In genomic region chr2:79638924-79639323, GRCm38 (mm10) we compare ENCODE assay signal across 11 mouse cellular contexts. TPM values are rescaled to one million over a fixed set of nuclear protein-coding genes. Genes with fewer than 3 reads are reported as not detected.
DNase-seq lines count a peak whose midpoint lies in the region; ATAC-seq and TF ChIP-seq lines count a peak whose summit lies in the region.
"Had no signal": no experiment of that assay in that cellular context is flagged by ENCODE, and none has a peak within 500 bp of the region (broad histone marks: within the 10 kb centered on the region; RNA-seq: fewer than 3 reads in every experiment).

No protein-coding gene starts in this region.

- no peak overlapping the region for H3K9ac ChIP-seq in forebrain, embryonic 14.5 days (ENCODE audit: low read length)
- no peak overlapping the region for H3K9ac ChIP-seq in forebrain, embryonic 12.5 days
- H3K9ac ChIP-seq in limb, embryonic 13.5 days: no peak overlapping the region

- no peak for ATAC-seq in forebrain, embryonic 14.5 days
- no peak for ATAC-seq in forebrain, embryonic 12.5 days (ENCODE audit: low FRiP score)
- ATAC-seq in limb, embryonic 13.5 days (ENCODE audit: low FRiP score, low read depth): no peak

- no peaks in the 10 kb centered on the region; the same call in 1 of the 2 replicates for H3K4me1 ChIP-seq in forebrain, embryonic 14.5 days (ENCODE audit: control insufficient read depth, insufficient read depth, low read length)
- H3K4me1 ChIP-seq in forebrain, embryonic 12.5 days: peaks cover 12% of the 10 kb centered on the region
- peaks cover 14% of the 10 kb centered on the region for H3K4me1 ChIP-seq in kidney, adult 2 months (ENCODE audit: control insufficient read depth, insufficient read depth, low read length)
- H3K4me1 ChIP-seq in brown adipose tissue, adult 24 weeks (ENCODE audit: control insufficient read depth, insufficient read depth, insufficient read length, low read length): peaks cover 9% of the 10 kb centered on the region; the same call in 1 of the 2 replicates
- peaks cover 21% of the 10 kb centered on the region for H3K4me1 ChIP-seq in limb, embryonic 13.5 days

- intact Hi-C loops in gastrocnemius, postnatal 14 days (cut with DNase I; ENCODE audit: low total_unique reads): no loop called here

- TF ChIP-seq POLR2A in kidney, adult 2 months (IDR thresholded peaks at IDR 0.05; ENCODE audit: low read depth, low read length): no peak

- H3K27me3 ChIP-seq in forebrain, embryonic 14.5 days (replicated peaks; ENCODE audit: control insufficient read depth, insufficient read depth, low read length): no peaks in the 10 kb centered on the region
- no peaks in the 10 kb centered on the region for H3K27me3 ChIP-seq in forebrain, embryonic 12.5 days
- no peaks in the 10 kb centered on the region for H3K27me3 ChIP-seq in kidney, adult 2 months (replicated peaks; ENCODE audit: control insufficient read depth, insufficient read depth, low read length)
- H3K27me3 ChIP-seq in limb, embryonic 13.5 days: no peaks in the 10 kb centered on the region
- H3K27me3 ChIP-seq: megakaryocyte, embryonic 14.5 days had no signal

- H3K27ac ChIP-seq in forebrain, embryonic 14.5 days (ENCODE audit: low read depth, low read length): no peak overlapping the region
- H3K27ac ChIP-seq in forebrain, embryonic 12.5 days: no peak overlapping the region
- H3K27ac ChIP-seq in kidney, adult 2 months (ENCODE audit: insufficient read depth, low read depth, low read length): peak overlapping the region; percentile 76
- H3K27ac ChIP-seq in brown adipose tissue, adult 24 weeks (replicated peaks; ENCODE audit: low read depth, low read length): peak overlapping the region; percentile 46; the same call in 1 of the 2 replicates
- no peak overlapping the region for H3K27ac ChIP-seq in limb, embryonic 13.5 days

- TF ChIP-seq CTCF in kidney, adult 2 months (conservative IDR thresholded peaks at IDR 0.05; ENCODE audit: insufficient read depth, insufficient read length, low read depth, low read length): no peak

- peaks cover 11% of the 10 kb centered on the region for H3K36me3 ChIP-seq in forebrain, embryonic 14.5 days (ENCODE audit: control insufficient read depth, insufficient read depth, low read length)
- H3K36me3 ChIP-seq in forebrain, embryonic 12.5 days (replicated peaks): 0 out of 2 replicates have a peak, but pooled peaks cover 3% of the 10 kb centered on the region
- H3K36me3 ChIP-seq in kidney, adult 2 months (ENCODE audit: control insufficient read depth, insufficient read depth, low read length): peaks cover 20% of the 10 kb centered on the region
- peaks cover 27% of the 10 kb centered on the region for H3K36me3 ChIP-seq in limb, embryonic 13.5 days

- peak overlapping the region; percentile 3; the same call in 1 of the 2 replicates for H3K4me2 ChIP-seq in forebrain, embryonic 14.5 days (ENCODE audit: low read length)
- no peak overlapping the region for H3K4me2 ChIP-seq in forebrain, embryonic 12.5 days
- H3K4me2 ChIP-seq in limb, embryonic 13.5 days (replicated peaks): peak overlapping the region; percentile 45

- no peak overlapping the region for H3K4me3 ChIP-seq in forebrain, embryonic 14.5 days (ENCODE audit: low read depth, low read length)
- H3K4me3 ChIP-seq in forebrain, embryonic 12.5 days (replicated peaks): no peak overlapping the region
- peak overlapping the region; percentile 26 for H3K4me3 ChIP-seq in kidney, adult 2 months (ENCODE audit: insufficient read depth, low read depth, low read length)
- peak overlapping the region; percentile 1; the same call in 1 of the 2 replicates for H3K4me3 ChIP-seq in brown adipose tissue, adult 24 weeks (ENCODE audit: insufficient read depth, low read depth, low read length)
- H3K4me3 ChIP-seq in limb, embryonic 13.5 days: peak overlapping the region; percentile 20
- H3K4me3 ChIP-seq: megakaryocyte, embryonic 14.5 days had no signal

- DNase-seq in forebrain, embryonic 14.5 days (ENCODE audit: low spot score): no peak
- peak; percentile 60 for DNase-seq in kidney, adult 2 months
- DNase-seq in kidney, adult 18-20 months: no peak
- DNase-seq in gastrocnemius, postnatal 14 days: no peak
- no peak for DNase-seq in gastrocnemius, adult 18-20 months (ENCODE audit: low spot score)
- DNase-seq: adrenal gland, postnatal 10 days; cerebellum, adult 8-10 months had no signal

- 60% methylated on average over 4 of the region's 4 CpGs for WGBS in forebrain, embryonic 14.5 days
- 57% methylated on average over 4 of the region's 4 CpGs for WGBS in forebrain, embryonic 12.5 days
- 37% methylated on average over 4 of the region's 4 CpGs for whole genome bisulfite sequencing in kidney, adult 2 months
- 71% methylated on average over 4 of the region's 4 CpGs for WGBS in limb, embryonic 13.5 days

- no peaks in the 10 kb centered on the region for H3K9me3 ChIP-seq in forebrain, embryonic 14.5 days (replicated peaks; ENCODE audit: control insufficient read depth, low read length)
- H3K9me3 ChIP-seq in forebrain, embryonic 12.5 days: no peaks in the 10 kb centered on the region
- H3K9me3 ChIP-seq in limb, embryonic 13.5 days: no peaks in the 10 kb centered on the region
- H3K9me3 ChIP-seq: megakaryocyte, embryonic 14.5 days had no signal

RNA-seq across cellular contexts. Expression of gene Itprid2, which starts 3.8 kb away (rescaled TPM):
- 6.0 TPM in 2 replicates for polyA plus RNA-seq in forebrain, embryonic 14.5 days (2014; fragmentation: Nextera tagmentation; extraction: Ambion mirVana)
- polyA plus RNA-seq in forebrain, embryonic 12.5 days (2016; fragmentation: Nextera tagmentation; extraction: Ambion mirVana): 4.6 and 4.9 TPM in 2 replicates
- polyA plus RNA-seq in kidney, adult 2 months (2012; rRNA removed): 17.0 and 22.8 TPM in 2 replicates
- 63.1 and 81.4 TPM in 2 replicates for polyA plus RNA-seq in brown adipose tissue, adult 24 weeks (2012; ENCODE audit: insufficient read depth, insufficient read length, missing spikeins)
- 8.1 and 9.1 TPM in 2 replicates for polyA plus RNA-seq in limb, embryonic 13.5 days (2015; fragmentation: Nextera tagmentation; extraction: Ambion mirVana)
- 10 to 100 TPM; 12.3 to 13.5 TPM for total RNA-seq in gastrocnemius, postnatal 14 days (2021)
- total RNA-seq in gastrocnemius, adult 18-20 months (2021): 10 to 100 TPM; 12.5 to 17.7 TPM

Comparison
In these comparisons a context has a peak if more than half of its experiments do, and no peak if none do; other contexts are left out.
1. H3K27ac ChIP-seq: peak in kidney, adult 2 months (single experiment) and brown adipose tissue, adult 24 weeks (single experiment); none in forebrain, embryonic 14.5 days (single experiment), forebrain, embryonic 12.5 days (single experiment) and limb, embryonic 13.5 days (single experiment).
2. H3K4me3 ChIP-seq: peak in kidney, adult 2 months (single experiment), brown adipose tissue, adult 24 weeks (single experiment) and limb, embryonic 13.5 days (single experiment); none in forebrain, embryonic 14.5 days (single experiment) and forebrain, embryonic 12.5 days (single experiment).